Mouse (Mus musculus): ENCODE data around the gene Hspa1b.

DNA sequence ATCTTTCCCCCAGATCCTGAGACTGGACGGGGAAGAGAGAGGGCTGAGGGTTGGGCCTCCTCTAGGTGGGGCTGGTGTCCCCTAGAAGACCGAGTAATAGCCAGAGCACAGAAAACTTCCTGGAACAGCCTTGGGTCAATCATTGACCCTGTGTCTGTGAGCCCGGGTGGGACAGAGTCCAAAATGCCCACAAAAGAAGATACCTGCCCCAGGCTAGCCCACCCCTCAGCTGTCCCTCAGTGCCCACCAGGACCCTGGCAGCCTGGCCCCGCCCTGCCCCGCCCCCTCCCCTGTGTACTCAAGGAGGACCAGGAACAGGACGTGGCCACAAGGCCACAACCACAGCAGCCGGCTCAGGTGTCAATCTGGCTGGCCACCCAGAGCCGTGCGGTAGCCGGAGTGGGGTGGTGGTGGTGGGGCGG is 43.6 kb downstream of the Hspa1b start:
- TF ChIP-seq CTCF (IDR thresholded peaks at IDR 0.05; ENCODE audit: borderline replicate concordance, insufficient read depth, low read length) (0 out of 2 replicates have a peak, but pooled peaks have one; percentile 20), POLR2A (IDR thresholded peaks at IDR 0.05; ENCODE audit: low read depth, low read length) (no peak)

Measured in embryonic fibroblast, embryonic 13.5 days (primary cell).